Mouse (Mus musculus) erythroid progenitor cell, adult 5-6 weeks (primary cell): ENCODE data around the gene Ppp1r16b. TPM values are rescaled to one million over a fixed set of nuclear protein-coding genes. Genes with fewer than 3 reads are reported as not detected.

ENCODE experiments used
- ATAC-seq: replicated peaks from 2 replicates; pipeline ENCODE4 v1.8.0; 2016; ENCODE audit warnings: moderate number of reproducible peaks, mild to moderate bottlenecking, moderate TSS enrichment, inconsistent platforms; ENCODE audit not compliant: poor library complexity, low FRiP score, severe bottlenecking
- total RNA-seq, 2 experiments: library from RNA; stranded (forward) in 1 of 2; stranded (reverse) in 1 of 2; fragments of 150-400 nt in 1 of 2; fragments of 186-747, 209-891 nt in 1 of 2; gene quantifications; 2 replicates each; pipeline versions ENCODE4 v1.2.3 to v1.2.4; 2015 to 2017; ENCODE audit warnings: low replicate concordance in 2 of 2

Ppp1r16b gene
- 1.4 and 2.5 TPM in 2 replicates for total RNA-seq (2015; ENCODE audit: low replicate concordance)
- 1.7 and 2.3 TPM in 2 replicates for total RNA-seq (2017; ENCODE audit: low replicate concordance)

DNA sequence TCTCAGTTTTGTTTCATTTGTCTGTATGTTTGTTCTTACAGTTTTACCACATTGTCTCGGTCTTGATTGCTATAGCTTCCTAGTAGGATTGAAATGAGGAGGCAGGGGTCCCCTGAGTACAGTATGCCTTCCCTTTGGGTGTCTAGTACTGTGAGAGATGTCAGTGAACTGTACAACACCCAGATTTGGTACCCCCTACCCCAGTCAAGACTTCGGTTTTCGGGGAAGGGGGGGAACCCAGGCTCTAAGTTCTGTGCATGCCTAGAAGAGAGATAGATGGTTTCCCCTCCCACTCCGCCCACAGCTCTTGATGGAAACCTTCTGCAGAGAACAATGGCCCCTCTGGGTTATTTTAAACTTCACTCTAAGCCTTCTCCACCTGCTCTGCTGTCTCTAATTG, at the start of gene Ppp1r16b:
Gene Ppp1r16b (plus strand): TSS at position 301 of the 400 bp plus-strand sequence.
- ATAC-seq = no peak

DNA sequence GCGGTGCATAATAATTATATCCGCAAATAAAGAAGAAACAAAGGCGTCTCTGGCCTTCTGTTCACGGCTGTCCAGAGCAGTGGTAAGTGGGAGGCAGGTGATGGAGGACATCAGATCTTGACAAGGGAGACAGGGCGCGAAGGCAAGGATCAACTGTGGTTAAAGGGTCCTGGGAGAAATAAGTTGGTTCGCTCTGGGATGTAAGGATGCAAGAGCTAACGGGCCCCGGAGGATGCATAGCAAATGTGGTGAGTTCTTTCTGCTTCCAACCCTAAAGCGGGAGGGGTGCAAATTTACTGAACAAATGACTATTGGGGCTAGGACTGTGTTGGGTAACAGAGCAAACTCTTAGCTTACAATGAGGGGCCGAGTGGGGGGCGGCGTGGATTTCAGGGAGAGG, 49.5 kb upstream of the Ppp1r16b start:
- no peak for ATAC-seq

DNA sequence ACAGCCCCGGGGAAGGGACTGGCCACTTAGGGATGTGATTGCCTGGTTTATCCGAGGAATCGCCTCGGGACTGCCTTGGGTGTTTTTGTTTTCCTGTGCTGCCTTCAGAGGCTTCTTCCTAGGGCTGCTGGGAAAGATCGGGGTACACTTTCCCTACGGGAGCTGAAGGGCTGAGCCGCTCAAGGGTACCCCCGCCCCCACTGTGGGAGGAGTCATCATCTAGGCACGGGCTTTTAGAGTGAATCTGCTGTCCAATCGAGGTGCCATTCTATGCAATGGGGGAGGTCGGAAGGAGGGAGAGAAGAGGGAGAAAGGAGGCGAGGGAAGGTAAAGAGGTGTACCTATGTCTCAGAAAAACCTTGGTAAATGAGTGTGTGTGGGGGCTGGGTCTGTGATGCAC, 48.9 kb upstream of the Ppp1r16b start:
- no peak for ATAC-seq

DNA sequence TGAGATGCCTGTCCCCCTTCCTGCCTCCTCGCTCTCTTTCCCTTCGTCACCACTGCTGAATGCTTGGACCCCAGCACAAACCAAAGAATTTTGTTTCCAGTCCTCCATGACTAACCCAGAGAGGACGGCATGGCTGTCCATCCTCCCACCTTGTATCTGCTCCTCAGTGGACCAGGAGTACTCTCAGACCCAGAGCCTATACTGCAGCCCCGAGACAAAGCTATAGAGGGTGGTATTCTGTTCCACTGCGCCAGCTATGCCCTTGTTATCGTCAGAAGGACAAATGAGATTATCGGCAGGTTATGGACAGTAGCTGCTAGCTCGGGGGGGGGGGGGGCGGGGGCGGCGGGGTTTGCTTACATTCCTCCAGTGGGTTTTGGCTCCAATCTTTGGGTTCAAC, 48.4 kb upstream of the Ppp1r16b start:
- ATAC-seq = no peak

DNA sequence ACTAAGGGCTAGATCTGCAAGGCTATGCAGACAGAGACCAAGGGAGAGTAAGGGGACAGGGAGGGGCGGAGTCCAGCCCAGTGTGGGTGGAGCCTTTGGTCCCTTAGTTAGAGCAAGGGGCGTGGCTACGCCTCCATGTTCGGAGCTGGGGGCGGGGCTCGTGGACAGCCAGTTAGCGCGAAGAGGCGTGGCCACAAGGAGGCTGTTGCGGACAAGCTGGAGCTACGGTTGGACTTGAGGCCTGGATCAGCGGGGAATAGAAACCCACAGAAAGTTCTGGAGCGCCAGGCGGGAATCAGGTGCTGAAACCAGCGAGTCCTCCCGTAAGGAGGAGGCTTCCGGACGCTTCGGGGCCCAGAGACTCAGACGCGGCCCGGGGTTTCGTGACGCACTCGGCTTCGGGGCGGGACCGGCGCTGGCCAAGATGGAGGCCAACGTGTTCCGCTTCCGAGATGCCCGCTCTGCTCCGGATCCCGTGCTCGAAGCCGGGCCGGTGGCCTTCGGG, 40.4 kb upstream of the Ppp1r16b start, which contains the start of gene Actr5:
Gene Actr5 (plus strand): TSS at position 171 of the 505 bp plus-strand sequence.
- peak; percentile 97 for ATAC-seq

DNA sequence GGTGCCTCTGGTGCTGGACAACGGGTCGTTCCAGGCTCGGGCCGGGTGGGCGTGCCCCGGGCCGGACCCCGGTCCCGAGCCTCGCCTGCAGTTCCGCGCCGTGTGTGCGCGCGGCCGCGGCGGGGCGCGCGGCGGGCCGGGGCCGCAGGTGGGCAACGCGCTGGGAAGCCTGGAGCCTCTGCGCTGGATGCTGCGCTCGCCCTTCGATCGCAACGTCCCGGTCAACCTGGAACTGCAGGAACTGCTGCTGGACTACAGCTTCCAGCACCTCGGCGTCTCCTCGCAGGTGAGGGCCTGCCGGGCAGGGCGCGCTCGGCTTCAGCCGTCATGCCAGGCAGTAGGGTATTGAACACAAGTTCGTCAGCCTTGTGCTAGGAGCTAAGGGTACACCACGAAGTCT, 40.0 kb upstream of the Ppp1r16b start:
- ATAC-seq = no peak

DNA sequence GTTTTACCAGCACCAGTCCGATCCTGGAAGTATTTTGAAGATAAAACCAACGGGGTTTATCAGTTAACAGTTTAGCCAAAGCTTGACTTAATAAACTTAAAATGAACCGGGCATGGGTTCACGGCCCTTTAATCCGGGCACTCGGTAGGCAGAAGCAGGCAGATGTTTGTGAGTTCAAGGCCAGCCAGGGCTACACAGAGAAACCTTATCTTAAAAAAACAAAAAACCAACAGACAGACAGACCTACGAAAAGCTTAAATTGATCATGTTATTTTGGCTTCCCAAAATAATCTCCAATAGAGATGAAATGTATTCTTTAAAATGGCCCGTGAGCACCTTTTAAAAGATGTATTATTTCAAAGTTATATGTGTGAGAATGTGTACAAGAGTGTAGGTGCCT, 39.5 kb upstream of the Ppp1r16b start:
- ATAC-seq = no peak

DNA sequence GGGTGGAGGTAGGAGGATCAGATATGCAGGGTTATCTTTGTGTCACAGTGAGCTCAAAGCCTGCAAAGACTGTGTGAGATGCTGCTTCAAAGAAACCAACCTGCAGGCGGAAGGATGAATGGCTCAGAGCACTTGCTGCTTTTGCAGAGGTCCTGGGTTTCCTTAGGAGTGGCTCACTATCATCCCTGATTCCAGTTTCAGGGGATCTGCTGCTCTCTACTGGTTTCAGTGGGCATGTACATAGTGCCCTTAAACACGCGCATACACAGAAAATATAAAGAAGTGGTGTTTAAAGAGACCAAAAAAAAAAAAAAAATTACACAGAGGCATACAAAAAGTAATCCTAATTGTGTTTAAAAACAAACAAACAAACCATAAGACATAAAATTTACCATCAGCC, 36.3 kb upstream of the Ppp1r16b start:
- ATAC-seq = no peak

DNA sequence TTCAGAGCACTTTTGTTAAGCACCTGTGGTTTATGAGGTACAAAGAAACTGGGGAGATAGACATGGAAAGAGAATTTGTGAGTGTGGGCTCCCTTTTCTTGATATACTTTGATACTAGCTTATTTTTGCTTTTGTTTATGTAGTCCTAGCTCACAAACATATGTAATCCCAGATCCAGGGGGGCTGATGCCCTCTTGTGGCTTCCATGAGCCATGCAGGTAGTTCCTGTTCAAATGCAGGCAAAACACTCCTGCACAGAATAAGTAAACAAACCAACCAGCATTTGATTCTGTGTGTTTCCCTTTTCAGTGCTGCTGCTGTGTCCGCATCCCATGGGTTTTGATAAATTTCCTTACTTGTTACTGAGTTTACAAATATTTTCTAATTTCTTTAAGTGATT, 35.8 kb upstream of the Ppp1r16b start:
- no peak for ATAC-seq

DNA sequence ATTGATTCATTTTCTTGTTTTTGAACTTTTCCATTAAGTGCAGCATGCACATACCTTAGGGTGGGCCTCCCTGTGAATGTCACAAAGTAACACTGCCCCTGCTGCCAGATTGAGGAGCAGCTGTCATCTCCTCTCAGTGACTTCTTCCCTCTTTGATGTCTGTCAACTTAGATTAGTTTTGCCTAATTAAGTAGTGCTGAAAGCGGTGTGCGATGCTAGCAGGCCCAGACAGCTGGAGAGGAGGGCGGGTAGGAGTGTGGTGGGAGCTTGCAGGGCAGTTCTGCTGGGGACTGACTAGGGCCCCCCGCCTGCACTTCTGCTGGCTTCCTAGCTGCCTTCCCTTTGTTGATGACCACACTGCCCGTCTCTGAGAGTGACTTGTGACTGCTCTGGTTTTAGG, 33.3 kb upstream of the Ppp1r16b start:
- ATAC-seq = no peak

DNA sequence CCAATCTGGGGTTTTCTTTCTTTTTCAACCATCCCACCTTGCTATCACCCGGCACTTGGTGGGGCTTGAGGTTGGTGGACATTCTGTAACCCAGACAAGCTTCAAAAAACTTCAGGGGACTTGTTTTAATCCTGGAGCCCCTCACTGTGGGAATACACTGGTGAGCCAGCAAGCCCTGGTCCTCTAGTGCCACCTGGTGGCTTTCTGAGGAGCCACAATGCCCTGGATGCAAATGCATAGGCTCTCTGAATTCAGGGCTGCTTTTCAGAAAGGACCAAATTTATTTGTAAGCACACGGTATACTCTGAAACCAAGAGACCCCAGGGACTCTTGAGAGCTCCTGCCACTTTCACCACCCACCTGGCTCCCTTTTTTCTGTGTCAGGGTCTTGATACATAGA, 23.3 kb upstream of the Ppp1r16b start:
- ATAC-seq = peak; percentile 67; the same call in 1 of the 2 replicates

DNA sequence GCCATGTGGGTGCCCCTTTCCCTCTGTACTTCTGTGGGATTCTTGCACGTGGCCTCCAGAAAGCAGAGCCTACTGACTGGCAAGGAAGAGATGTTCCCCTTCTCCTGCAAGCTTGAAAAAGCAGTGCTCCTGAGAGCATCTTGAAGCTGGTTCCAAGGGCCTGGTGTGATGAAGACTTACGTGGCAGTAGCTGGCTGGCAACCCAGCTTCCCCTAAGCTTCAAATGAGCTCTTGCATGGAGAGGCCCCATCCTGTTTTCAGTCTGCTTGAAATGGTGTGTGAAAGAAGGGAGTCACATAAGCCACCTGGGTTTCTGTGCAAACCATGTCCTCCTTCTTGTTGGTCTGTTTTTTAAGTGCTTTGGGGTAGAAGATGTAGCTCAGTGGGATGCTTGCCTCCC, 22.6 kb upstream of the Ppp1r16b start:
- ATAC-seq = no peak

DNA sequence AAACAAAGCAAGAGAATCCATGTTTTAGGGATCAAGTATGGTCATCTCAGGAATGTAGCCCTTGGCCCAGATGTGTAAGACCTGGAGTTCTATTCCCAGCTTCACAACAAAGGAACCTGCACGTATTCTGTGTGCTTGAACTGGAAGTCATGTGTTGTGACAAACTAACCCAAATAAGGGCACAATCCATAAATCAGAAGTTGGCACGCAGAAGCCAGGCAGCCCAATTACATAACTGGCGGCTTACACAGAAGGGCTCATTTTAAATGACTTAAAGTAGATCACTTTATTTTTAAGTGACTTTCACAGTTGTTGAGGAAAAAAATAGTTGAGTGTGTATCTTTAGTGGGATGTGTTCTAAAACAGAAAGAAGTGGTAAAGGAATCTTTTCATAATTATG, 21.4 kb upstream of the Ppp1r16b start:
- ATAC-seq = no peak

DNA sequence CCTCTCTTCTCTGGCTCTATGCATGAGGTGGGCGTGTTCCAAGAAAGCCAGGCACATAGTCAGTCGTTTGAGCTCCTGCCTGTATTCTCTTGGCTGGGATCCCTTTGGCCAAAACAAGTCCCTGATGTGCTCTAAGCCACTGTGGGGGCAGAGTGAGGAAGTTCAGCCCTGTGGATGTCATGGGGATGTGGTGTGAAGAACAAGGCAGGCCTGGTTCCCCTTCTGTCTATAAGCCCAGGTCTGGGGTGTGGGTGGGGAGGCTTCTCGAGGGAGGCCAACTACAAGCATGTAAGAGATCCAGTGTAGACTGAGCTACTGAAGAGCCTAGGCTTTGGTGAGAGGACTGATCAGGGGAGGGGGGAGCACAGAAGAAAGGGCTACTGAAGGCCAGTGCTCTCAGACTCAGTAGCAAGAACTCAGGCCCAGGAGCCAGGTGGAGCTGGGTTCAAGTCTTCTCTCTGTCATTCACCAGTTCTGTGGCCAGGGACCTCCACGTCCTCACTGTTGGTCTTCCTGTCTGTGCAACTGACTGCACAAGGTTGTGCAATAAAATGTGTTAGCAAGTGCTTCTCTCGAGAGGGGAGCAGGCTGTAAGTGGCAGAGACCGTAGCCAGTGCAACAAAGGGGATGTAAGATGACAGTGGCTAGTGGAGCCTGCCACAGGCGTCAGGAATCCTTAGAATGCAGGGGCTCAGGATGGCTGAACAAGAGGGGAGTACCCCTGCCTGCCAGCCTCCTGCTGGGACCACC, 13.9 kb upstream of the Ppp1r16b start:
- no peak for ATAC-seq

DNA sequence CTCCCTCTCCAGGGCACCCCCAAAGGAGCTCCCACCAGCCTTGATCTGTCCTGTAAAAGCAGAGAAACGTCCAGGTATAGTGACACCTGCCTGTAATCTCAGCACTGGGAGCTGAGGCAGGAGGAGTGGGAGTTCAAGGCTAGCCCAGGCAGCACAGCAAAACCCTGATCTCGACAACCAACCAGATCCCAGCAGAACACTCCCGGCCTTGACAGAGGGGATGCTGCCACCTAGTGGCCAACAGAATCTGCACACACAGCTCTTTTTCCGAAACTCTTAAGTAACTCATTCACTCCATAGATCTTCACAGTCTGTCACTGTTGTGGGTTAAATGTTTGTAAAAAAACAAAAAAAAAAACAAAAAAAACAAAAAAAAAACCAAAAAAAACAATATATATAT, 12.2 kb upstream of the Ppp1r16b start:
- ATAC-seq = peak; percentile 70

DNA sequence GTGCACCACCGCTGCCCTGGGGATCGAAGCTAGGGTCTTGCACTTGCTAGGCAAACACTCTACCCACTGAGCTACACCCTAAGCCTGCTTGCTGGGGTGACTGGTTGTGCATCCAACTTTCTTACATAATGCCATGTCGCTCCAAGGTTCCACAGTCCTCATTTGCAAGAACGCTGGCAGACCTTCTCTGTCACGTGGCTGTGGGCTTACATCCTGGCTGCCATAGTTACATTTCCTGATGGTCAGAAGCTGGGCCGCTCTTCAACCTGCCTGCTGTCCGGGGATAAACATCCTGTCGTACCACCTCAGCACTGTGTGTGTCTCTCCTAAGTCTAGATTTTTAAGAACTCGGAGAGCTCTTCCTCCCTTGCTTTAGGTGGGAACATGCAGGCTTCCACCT, 10.5 kb upstream of the Ppp1r16b start:
- no peak for ATAC-seq

DNA sequence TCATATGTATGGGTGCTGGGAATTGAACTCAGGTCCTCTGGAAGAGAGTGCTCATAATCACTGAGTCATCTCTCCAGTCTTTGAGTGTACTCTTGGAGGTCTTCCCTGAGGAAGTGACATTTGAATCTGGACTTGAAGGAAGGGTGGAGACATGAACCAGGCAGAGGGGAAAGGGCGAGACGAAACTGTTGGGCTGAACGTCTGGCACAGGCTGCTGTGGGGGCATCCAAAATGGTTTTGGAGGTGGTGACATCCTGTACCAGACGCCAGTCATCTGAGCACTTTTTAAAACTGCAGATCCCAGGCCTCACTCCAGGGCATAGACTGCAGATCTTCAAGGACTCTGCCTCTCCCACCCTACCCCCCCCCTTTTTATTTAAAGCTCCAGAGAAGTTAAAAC, 9.4 kb upstream of the Ppp1r16b start:
- ATAC-seq = no peak

DNA sequence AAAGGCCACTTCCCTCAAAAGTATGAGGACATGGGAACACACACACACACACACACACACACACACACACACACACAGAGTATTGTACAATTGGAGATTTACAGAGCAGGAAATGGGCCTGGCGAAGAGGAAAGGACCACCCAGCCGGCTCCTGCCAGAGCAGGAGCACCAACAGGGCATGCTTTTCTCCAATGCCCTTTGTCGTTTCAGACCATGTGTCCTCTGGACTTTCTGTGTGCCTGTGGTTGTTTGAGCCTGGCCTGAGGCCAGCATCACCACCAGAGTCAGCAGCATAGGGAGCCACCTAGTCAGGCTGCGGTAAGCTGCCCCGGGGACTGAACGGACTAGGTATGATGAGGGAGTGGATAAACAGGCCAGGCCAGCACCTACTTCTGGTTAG, 6.4 kb upstream of the Ppp1r16b start:
- ATAC-seq = no peak

DNA sequence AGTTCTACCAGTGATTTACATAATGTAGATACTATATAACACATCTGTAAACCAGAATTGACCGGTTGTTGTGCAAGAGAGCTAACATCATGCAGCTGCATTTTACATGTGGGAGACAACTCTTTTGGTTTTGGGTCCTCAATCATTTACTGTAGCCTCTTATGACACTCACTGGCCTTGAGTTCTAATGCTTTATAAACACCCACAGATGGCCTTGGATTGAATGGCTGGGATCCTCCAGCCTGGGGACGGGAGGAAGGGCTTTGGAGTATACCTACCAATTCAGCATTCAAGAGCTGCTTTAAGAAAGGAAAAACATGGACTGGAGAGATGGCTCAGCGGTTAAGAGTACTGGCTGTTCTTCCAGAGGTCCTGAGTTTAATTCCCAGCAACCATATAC, 5.9 kb upstream of the Ppp1r16b start:
- no peak for ATAC-seq

DNA sequence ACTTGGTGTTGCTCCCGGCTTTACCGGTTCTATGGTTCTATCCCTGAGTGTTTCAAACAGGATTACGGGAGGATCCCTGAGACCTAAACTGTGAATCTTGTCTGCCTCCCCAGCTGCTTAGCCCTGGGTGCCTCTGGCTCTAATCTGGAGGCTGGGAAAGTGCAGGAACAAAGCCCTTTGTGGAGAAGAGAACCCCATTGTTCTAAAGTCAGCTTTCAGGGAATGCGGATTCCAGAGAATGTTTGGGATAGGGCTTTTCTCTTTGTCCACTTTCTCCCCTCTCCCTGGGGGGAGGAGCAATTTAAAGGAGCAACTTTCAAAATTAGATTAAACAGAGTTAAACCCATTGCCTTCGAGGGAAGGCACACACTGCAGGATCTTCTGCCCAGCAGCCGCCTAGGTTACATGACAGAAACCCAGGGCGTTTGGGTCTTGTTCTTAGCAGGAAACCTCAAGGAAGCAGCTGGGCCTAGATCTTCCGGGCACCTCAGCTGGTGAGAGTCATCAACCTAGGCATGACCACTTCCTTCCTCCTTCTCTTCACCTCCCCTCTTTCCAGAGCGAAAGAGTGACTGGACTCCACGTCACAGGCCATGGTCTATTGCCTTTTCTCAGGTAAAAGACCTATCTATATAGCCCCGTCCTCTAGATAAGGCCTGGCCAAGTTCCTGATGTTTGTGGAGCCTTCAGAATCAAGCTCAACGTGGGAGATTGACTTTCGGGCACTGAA, 1.0 kb downstream of the Ppp1r16b start:
- ATAC-seq = no peak

DNA sequence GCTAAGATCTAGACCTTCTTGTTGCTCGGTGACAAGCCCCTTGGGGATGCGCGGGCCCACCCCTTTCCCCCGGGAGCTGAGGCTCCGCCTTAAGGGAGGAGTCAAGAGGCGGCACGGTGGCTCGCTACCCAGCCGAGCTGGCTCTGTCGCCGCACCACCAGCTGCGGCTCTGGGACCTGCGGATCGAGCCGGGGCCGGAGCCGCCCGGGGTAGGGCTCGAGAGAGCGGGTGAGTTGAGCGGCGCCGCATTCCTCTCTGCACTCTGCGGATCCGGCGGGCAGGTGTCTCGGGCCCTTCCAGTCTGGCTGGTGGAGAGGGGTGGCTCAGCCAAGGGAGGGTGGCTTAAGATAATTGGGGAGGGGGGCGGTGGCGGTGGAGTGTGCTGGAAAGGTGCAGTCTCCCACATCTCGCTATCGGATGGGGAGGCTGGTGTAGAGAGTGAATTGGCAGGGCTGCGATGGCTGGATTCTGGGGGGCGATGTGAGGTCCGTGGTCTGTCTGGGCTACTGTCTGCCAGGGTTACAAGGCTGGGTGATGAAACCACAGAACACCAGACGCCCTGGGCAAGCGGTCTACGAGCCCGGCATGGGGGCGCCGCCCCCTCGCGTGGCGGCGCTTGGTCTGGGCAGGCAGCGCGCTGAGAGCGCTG, 1.9 kb downstream of the Ppp1r16b start:
- ATAC-seq = no peak
